Mouse (Mus musculus): ENCODE data around the gene Creb1.

- TF ChIP-seq CTCF (conservative IDR thresholded peaks at IDR 0.05; ENCODE audit: low read length) (no peak), NANOG (IDR thresholded peaks at IDR 0.05; ENCODE audit: borderline replicate concordance, low read length) (no peak), POU5F1 (IDR thresholded peaks at IDR 0.05; ENCODE audit: borderline replicate concordance, low read length) (no peak)
These were observed 88.7 kb downstream of the Creb1 start for GRCm38 (mm10) chr1:64621116-64621515.

All from E14TG2a.4 (cell line).